Mouse (Mus musculus): ENCODE data around the gene Alkbh4.
"Not testable (repeated sequence)": the region's sequence is repeated elsewhere in the genome, so short reads cannot be mapped to it uniquely, and the experiment has no call there.

Alkbh4 gene

GRCm38 (mm10) chr5:136142746-136143145, 6.8 kb downstream of the Alkbh4 start:
- no peak for DNase-seq (ENCODE audit: extremely low read depth, insufficient read length, low spot score)

- peak; percentile 64 for DNase-seq (ENCODE audit: extremely low read depth, insufficient read length, low spot score)
These were observed 7.3 kb downstream of the Alkbh4 start for GRCm38 (mm10) chr5:136143161-136143755.

- DNase-seq (ENCODE audit: extremely low read depth, insufficient read length, low spot score): no peak
These were observed 8.9 kb downstream of the Alkbh4 start for GRCm38 (mm10) chr5:136144606-136145430.

- DNase-seq (ENCODE audit: extremely low read depth, insufficient read length, low spot score): no peak
These were observed 11.0 kb downstream of the Alkbh4 start for GRCm38 (mm10) chr5:136146936-136147335.

- no peak for DNase-seq (ENCODE audit: extremely low read depth, insufficient read length, low spot score)
These were observed 11.8 kb downstream of the Alkbh4 start for GRCm38 (mm10) chr5:136147704-136148103.

- not testable (repeated sequence) for DNase-seq (ENCODE audit: extremely low read depth, insufficient read length, low spot score)
These were observed 13.2 kb downstream of the Alkbh4 start for GRCm38 (mm10) chr5:136149134-136149576.

GRCm38 (mm10) chr5:136152365-136152764, 16.4 kb downstream of the Alkbh4 start:
- DNase-seq (ENCODE audit: extremely low read depth, insufficient read length, low spot score): no peak

- no peak for DNase-seq (ENCODE audit: extremely low read depth, insufficient read length, low spot score)
These were observed 19.5 kb downstream of the Alkbh4 start for GRCm38 (mm10) chr5:136155399-136155798.

- not testable (repeated sequence) for DNase-seq (ENCODE audit: extremely low read depth, insufficient read length, low spot score)
These were observed 24.1 kb downstream of the Alkbh4 start for GRCm38 (mm10) chr5:136160084-136160483.

- DNase-seq (ENCODE audit: extremely low read depth, insufficient read length, low spot score): no peak
These were observed 28.0 kb downstream of the Alkbh4 start for GRCm38 (mm10) chr5:136163807-136164474.

- DNase-seq (ENCODE audit: extremely low read depth, insufficient read length, low spot score): no peak
These were observed 29.3 kb downstream of the Alkbh4 start for GRCm38 (mm10) chr5:136165246-136165645.

GRCm38 (mm10) chr5:136167296-136167695, 31.4 kb downstream of the Alkbh4 start:
- no peak for DNase-seq (ENCODE audit: extremely low read depth, insufficient read length, low spot score)

- no peak for DNase-seq (ENCODE audit: extremely low read depth, insufficient read length, low spot score)
These were observed 32.1 kb downstream of the Alkbh4 start for GRCm38 (mm10) chr5:136168071-136168470.

GRCm38 (mm10) chr5:136169626-136170511, 33.9 kb downstream of the Alkbh4 start:
- peak; percentile 80 for DNase-seq (ENCODE audit: extremely low read depth, insufficient read length, low spot score)

- peak; percentile 86 for DNase-seq (ENCODE audit: extremely low read depth, insufficient read length, low spot score)
These were observed 34.8 kb downstream of the Alkbh4 start, which contains the start of gene Orai2 for GRCm38 (mm10) chr5:136170512-136171362. Gene Orai2 (minus strand): TSS chr5:136170713.

GRCm38 (mm10) chr5:136171363-136172341, 35.7 kb downstream of the Alkbh4 start:
- peak; percentile 74 for DNase-seq (ENCODE audit: extremely low read depth, insufficient read length, low spot score)

GRCm38 (mm10) chr5:136172939-136173338, 37.0 kb downstream of the Alkbh4 start:
- no peak for DNase-seq (ENCODE audit: extremely low read depth, insufficient read length, low spot score)

All from 3134 (cell line).